Mouse (Mus musculus) E14TG2a.4 (cell line): ENCODE results near the gene Mob3a.

Experiments used
- CTCF ChIP-seq: conservative IDR thresholded peaks from 2 replicates; pipeline ENCODE4 v1.5.1; 2014; ENCODE audit warnings: low read length
- NANOG ChIP-seq: IDR thresholded peaks from 2 replicates; pipeline ENCODE4 v1.6.1; 2014; ENCODE audit warnings: borderline replicate concordance, low read length, mixed read lengths

DNA sequence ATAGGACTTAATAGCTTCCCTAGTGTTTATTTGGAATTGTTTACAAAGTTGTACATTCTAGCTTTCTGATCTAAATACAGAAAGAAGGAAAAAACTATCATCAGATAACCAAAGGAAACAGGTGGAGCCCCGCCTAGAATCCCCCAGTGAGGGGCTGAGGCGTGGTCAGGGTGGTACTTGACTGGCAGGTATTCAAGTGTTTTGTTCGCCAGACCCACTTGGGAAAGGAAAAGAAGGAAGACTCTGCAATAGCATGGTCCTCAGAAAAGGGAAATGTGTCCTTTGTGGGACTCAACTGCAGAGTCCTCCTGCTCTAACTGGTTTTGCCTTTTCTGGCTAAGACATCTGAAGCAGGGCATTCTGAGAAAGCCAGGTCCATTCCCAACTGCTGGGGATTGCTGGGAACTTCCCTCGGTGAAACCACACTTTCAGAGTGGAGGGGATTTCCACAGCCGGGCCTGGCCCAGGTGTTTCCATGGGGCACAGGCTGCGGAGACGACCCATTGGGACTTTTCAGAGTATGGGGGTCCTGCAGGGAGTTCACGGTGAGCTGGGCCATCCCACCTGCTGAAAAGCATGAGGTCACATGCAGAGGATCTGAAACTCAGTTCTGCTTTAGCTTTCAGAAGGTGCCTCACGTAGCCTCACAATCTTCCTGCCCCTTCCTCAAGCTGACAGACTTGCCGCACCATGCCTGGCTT lies 5.8 kb downstream of the Mob3a start:
- no peak for TF ChIP-seq CTCF
- TF ChIP-seq NANOG: no peak
